Mouse (Mus musculus): Measurements from ENCODE around the gene Med6.

DNA sequence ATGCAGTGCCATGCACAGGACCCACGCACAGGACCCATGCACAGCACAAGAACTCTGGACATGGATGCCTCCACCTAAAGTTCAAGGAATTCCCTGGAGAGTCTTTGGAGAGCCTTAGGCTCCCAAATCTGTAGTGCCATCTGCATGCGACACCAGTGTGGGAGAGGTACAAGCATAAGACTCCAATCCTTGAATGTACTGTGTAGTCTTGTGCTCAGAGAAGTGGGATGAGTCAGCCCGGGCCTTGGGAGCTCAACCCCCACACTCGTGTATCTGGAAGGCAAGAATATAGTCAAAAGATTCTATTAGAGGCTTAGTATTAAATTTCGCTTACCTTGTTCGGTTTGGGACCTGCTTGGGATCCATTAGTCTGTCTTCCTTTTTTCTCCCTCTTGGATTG, 21.0 kb upstream of the Med6 start:
- TF ChIP-seq POLR2A (IDR thresholded peaks at IDR 0.05; ENCODE audit: insufficient read depth, low read depth, low read length), result no peak
- TF ChIP-seq CTCF (IDR thresholded peaks at IDR 0.05), result no peak
